Mouse (Mus musculus) hindbrain, embryonic 12.5 days (tissue): ENCODE measurements around the gene Slc39a3. TPM values are rescaled to one million over a fixed set of nuclear protein-coding genes. Genes with fewer than 3 reads are reported as not detected.
A peak's percentile ranks its signal among the peaks of the same experiment; 100 is the strongest.
"Not testable (repeated sequence)": the region's sequence is repeated elsewhere in the genome, so short reads cannot be mapped to it uniquely, and the experiment has no call there.

Experiments
- ATAC-seq: fragments of 200-750 bp; cut with Nextera tagmentation; 2 replicates; pipeline ENCODE4 v1.8.0; 2017; ENCODE audit warnings: moderate TSS enrichment; ENCODE audit not compliant: low FRiP score
- H3K27ac ChIP-seq: fragments of 300-500 bp; sonication (generic); 2 replicates; pipeline ENCODE4 v1.5.1; 2016; ENCODE audit warnings: mild to moderate bottlenecking
- H3K27me3 ChIP-seq: fragments of 300-500 bp; sonication (generic); 2 replicates; pipeline ENCODE4 v1.6.1; 2016; ENCODE audit warnings: mild to moderate bottlenecking
- H3K36me3 ChIP-seq: fragments of 300-500 bp; sonication (generic); 2 replicates; pipeline ENCODE4 v1.6.1; 2016; ENCODE audit warnings: mild to moderate bottlenecking
- H3K4me1 ChIP-seq: fragments of 300-500 bp; sonication (generic); 2 replicates; pipeline ENCODE4 v1.6.1; 2016
- H3K4me2 ChIP-seq: fragments of 300-500 bp; sonication (generic); replicated peaks from 2 replicates; pipeline ENCODE4 v1.6.1; 2016; ENCODE audit warnings: mild to moderate bottlenecking
- H3K4me3 ChIP-seq: fragments of 300-500 bp; sonication (generic); 2 replicates; pipeline ENCODE4 v1.5.1; 2016; ENCODE audit warnings: mild to moderate bottlenecking
- H3K9ac ChIP-seq: fragments of 300-500 bp; sonication (generic); 2 replicates; pipeline ENCODE4 v1.6.1; 2016; ENCODE audit warnings: mild to moderate bottlenecking, moderate library complexity
- H3K9me3 ChIP-seq: fragments of 300-500 bp; sonication (generic); replicated peaks from 2 replicates; pipeline ENCODE4 v1.6.1; 2016; ENCODE audit warnings: mild to moderate bottlenecking
- WGBS: fragments of 180-500 bp; shearing (Covaris S2); methylation state at CpG from one replicate; pipeline ENCODE4 v1.1.7; 2016; 5-methylcytosine and 5-hydroxymethylcytosine counted together
- polyA plus RNA-seq: library from polyadenylated mRNA; unstranded; fragments of >200 nt; fragmentation: Nextera tagmentation; extraction: Ambion mirVana; gene quantifications from 2 replicates; pipeline ENCODE4 v1.2.1, GENCODE M21; 2016

Slc39a3 gene
- polyA plus RNA-seq, 1 experiment from 2014 or later = 37.0 TPM

DNA sequence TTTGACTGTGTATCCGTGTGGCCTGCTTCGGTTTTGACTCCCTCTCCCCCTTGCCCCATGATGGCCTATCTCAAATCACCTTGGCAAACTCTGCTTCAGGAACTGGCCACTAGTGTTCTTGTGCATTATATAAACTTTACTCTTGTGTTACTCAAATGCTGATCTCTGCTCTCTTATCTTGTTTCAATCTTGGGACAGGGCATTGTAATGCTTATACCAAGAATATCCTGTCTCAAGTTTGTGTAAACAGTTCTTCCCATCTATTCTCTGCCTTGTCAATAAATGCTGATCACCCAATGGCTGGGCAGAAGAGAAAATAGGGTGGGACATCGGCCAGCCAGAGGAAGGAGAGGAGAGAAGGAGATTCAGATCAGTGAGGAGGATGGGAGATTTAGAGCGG lies 25.5 kb upstream of the Slc39a3 start:
- Histone ChIP-seq H3K27me3 (no peaks in the 10 kb centered on the region), H3K9me3 (no peaks in the 10 kb centered on the region), H3K9ac (no peak overlapping the region), H3K4me3 (no peak overlapping the region), H3K4me2 (no peak overlapping the region), H3K4me1 (peaks cover 20% of the 10 kb centered on the region), H3K36me3 (no peaks in the 10 kb centered on the region; the same call in 1 of the 2 replicates), H3K27ac (no peak overlapping the region)
- ATAC-seq = no peak
- 71% methylated on average over 4 of the region's 4 CpGs for WGBS

DNA sequence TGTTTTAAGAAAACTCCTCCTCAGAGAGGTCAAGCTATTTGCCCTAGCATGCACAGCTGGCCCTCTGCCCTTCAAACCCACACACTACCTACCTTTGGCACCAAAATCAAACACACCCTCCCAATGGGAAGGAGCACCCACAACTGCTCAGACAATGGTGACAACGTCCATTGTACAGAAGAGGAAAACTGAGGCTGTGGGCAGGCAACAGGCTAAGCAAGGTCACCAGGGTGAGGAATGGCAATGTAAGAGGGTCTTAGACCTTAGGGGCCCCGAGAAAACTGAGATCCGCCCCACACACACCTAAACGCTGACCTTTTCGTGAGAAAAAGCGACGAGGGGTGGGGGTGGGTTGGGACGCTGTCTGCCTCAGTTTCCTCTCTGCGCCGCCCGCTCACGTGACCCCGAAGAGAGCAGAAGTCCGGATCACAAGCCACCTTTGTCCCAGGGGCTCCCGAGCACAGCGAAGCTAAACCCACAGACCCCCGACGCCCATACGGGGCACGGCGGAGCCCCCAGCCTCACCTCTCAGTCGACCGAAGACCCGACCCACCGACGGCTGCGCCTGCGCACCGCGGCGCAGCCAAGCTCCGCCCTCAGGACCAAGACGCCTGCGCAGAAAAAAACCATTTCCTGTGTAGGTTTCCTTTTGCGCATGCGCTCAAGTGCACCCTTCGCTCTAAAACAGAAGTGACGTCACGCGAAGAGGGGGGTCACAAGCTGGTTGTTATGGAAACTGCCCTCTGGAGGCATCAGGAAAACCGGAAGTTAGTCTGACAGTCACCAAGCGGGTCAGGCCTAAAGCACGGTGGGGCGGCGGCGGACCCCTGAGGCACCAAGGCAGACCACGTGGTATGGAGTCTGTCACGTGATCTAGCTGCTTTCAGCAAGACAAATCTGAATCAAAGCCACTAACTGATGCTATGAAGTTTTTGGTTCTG lies 22.6 kb upstream of the Slc39a3 start, which contains the start of gene Sgta:
Gene Sgta (minus strand): TSS at position 579 of the 941 bp plus-strand sequence.
- Histone ChIP-seq H3K36me3 (no peaks in the 10 kb centered on the region; the same call in 1 of the 2 replicates), H3K9ac (peak within 1 kb of the TSS; percentile 84), H3K27me3 (no peaks in the 10 kb centered on the region), H3K4me2 (peak within 1 kb of the TSS; percentile 86), H3K9me3 (no peaks in the 10 kb centered on the region), H3K4me1 (peaks cover 34% of the 10 kb centered on the region), H3K4me3 (peak within 1 kb of the TSS; percentile 79), H3K27ac (peak within 1 kb of the TSS; percentile 60; the same call in 1 of the 2 replicates)
- WGBS = under 1% methylated on average over 48 of the region's 48 CpGs
- peak; percentile 93 for ATAC-seq

DNA sequence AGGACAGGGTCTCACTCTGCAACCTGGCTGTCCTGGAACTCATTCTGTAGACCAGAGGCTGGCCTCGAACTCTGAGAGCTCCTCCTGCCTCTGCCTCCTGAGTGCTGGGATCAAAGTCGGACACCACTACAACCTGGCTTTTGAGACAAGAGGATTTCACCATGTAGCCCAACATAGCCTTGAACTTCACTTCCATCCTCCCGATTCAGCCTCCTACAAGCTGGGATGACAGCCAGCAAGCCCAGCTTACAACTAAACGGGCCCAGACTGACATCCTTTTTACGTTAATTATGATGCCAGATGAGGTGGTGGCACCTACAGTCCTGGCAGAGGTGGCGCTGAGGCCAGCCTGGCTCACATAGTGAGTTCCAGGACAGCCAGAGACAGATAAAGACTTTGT lies 21.7 kb upstream of the Slc39a3 start:
- 87% methylated on average over 6 of the region's 6 CpGs for WGBS
- H3K4me3 ChIP-seq = peak overlapping the region; percentile 79
- H3K9me3 ChIP-seq = no peaks in the 10 kb centered on the region
- no peaks in the 10 kb centered on the region; the same call in none of the 2 replicates for H3K36me3 ChIP-seq
- H3K9ac ChIP-seq = peak overlapping the region; percentile 84
- ATAC-seq = no peak
- H3K4me1 ChIP-seq = peaks cover 34% of the 10 kb centered on the region
- no peak overlapping the region for H3K27ac ChIP-seq
- peak overlapping the region; percentile 86 for H3K4me2 ChIP-seq
- no peaks in the 10 kb centered on the region for H3K27me3 ChIP-seq

DNA sequence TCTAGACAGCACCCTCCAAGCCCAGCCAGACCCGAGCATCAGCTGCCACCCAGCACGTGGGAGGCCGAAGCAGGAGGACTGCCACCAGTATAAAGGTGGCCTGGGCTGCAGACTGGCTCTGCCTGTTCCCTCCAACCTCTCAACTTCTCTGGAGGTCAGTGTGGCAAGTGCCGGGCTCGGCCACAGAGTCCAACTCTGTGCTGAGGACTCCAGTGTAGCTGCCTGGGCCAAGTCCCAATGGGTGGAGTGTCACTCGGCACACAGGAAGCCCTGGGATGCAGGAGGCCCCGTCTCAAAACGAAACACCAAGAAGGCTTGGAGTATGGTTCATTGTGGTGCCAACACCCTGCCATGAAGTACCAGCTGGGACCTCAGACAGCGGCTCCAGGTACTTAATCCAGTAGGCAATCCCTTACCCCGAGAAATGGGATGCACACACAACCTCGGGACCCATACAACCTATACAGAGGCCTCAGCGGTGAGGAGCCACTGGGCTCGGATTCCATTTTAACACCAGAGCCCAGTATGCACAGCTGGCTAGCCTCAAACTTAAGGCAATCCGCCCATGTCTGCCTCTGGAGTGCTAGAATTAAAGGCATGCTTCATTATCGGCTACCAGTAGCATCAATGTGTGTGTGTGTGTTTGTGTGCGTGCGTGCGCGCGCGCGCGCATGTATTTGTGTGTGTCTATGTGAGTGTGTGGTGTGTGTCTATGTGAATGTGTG lies 20.3 kb upstream of the Slc39a3 start:
- WGBS = 95% methylated on average over 23 of the region's 23 CpGs
- Histone ChIP-seq H3K9ac (no peak overlapping the region), H3K27me3 (no peaks in the 10 kb centered on the region), H3K4me3 (no peak overlapping the region), H3K36me3 (peaks cover 5% of the 10 kb centered on the region), H3K4me2 (no peak overlapping the region), H3K4me1 (peaks cover 34% of the 10 kb centered on the region), H3K27ac (no peak overlapping the region), H3K9me3 (no peaks in the 10 kb centered on the region)
- no peak for ATAC-seq

DNA sequence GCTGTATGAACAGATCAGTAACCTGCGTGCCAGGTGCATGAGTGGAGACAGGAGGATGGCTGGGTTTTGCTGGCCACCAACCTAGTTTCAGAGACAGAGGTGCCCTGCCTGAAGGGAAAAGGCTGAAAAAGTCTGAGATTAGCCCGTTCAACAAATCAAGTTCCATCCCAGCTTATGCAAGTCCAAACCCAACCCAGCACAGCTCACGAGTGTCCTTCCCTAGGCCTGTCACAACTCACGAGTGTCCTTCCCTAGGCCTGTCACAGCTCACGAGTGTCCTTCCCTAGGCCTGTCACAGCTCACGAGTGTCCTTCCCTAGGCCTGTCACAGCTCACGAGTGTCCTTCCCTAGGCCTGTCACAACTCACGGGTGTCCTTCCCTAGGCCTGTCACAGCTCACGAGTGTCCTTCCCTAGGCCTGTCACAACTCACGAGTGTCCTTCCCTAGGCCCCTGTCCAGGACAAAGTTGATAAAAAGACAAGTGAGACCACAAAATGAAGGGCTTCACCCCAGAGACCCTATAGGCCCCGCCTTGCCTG lies 18.6 kb upstream of the Slc39a3 start:
- H3K4me2 ChIP-seq, H3K4me3 ChIP-seq, H3K9me3 ChIP-seq, H3K27me3 ChIP-seq, ATAC-seq, H3K27ac ChIP-seq, H3K9ac ChIP-seq: not testable (repeated sequence)
- peaks cover 34% of the 10 kb centered on the region for H3K4me1 ChIP-seq
- H3K36me3 ChIP-seq = peaks cover 22% of the 10 kb centered on the region
- 88% methylated on average over 11 of the region's 11 CpGs for WGBS

DNA sequence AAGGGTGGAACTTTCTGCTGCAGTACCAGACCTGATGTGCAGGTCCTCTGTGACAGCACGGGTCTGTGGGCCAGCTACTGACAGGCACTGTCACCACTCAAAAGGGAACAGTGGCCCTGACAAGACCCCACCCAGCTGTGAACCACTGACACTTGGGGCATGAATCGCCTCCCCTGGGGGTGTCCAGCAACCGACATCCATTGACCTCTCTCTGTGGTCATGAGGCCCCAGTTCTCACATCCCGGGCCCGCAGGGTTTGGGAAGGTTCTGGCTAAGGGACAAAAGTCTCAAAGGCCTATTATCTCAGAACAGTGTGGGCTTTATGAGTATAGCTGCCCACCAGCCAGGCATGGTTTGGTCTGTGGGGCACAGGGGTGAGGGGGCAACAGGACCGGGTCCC lies 17.9 kb upstream of the Slc39a3 start:
- Histone ChIP-seq H3K4me2 (no peak overlapping the region), H3K9me3 (no peaks in the 10 kb centered on the region), H3K4me3 (no peak overlapping the region), H3K36me3 (peaks cover 29% of the 10 kb centered on the region), H3K27me3 (no peaks in the 10 kb centered on the region), H3K4me1 (peaks cover 34% of the 10 kb centered on the region), H3K9ac (peak overlapping the region; percentile 25; the same call in 1 of the 2 replicates), H3K27ac (no peak overlapping the region)
- 91% methylated on average over 6 of the region's 6 CpGs for WGBS
- no peak for ATAC-seq

DNA sequence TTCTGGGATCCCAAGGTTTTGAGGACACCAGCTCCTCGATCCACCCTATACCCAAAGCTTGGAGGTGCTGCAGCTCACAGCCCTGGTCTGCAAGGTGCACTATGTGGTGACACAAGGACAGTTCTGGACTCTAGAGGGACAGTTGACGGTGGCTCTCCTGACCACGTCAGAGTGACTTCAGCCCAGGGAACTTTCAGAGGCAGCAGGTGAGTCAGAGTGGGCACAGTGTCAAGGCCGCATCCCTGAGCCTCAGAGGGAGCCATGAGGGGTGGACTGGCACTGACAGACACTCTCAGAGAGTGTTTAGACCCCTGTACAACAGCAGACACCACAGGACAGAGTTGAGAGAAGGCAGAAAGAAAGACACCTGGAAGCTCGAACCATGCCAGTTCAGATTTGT lies 15.4 kb upstream of the Slc39a3 start:
- Histone ChIP-seq H3K4me2 (no peak overlapping the region), H3K9ac (no peak overlapping the region), H3K4me3 (no peak overlapping the region), H3K9me3 (no peaks in the 10 kb centered on the region), H3K36me3 (peaks cover 54% of the 10 kb centered on the region), H3K27me3 (no peaks in the 10 kb centered on the region), H3K4me1 (peaks cover 12% of the 10 kb centered on the region), H3K27ac (no peak overlapping the region)
- ATAC-seq = no peak
- WGBS = 93% methylated on average over 5 of the region's 5 CpGs

DNA sequence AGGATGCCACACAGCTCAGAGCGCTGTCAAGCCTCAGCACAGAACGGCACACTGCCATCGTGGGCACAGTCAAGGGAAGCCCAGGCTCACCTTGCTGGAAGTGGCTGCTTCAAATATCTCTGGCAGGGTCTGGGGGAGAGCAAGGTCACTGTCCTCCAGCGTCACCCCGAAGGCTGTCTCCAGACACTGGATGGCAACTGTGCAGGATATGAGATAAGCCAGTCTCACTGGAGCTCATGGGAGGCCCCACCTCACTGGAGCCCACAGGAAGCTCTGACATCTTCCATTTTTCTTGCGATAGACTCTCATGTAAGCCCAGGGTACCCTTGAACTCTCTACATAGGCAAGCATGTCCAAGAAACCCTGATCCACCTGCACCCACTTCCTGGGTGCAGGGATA lies 13.9 kb upstream of the Slc39a3 start:
- H3K9ac ChIP-seq = no peak overlapping the region
- 95% methylated on average over 6 of the region's 6 CpGs for WGBS
- no peak for ATAC-seq

DNA sequence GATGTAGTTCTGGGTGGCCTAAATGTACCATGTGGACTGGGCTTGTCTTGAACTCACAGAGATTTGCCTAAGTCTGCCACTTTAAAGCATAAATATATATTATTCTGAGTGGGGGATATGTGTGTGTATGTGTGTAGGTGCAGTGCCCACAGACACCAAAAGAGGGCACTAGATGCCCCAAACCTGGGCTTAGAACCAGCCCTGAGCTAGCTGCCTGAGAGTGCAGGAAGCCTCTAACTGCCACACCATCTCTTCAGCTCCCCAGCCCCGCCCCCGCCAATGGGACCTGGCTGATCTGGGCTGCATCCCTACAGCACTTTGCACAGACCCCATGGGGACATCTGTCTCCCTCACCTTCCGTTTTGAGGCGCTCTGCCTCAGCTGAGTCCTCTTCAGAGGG lies 13.4 kb upstream of the Slc39a3 start:
- H3K9me3 ChIP-seq = no peaks in the 10 kb centered on the region
- H3K4me1 ChIP-seq = no peaks in the 10 kb centered on the region
- WGBS = 81% methylated on average over 4 of the region's 4 CpGs
- H3K27me3 ChIP-seq = no peaks in the 10 kb centered on the region
- no peak overlapping the region for H3K4me2 ChIP-seq
- no peak overlapping the region for H3K27ac ChIP-seq
- no peak overlapping the region for H3K9ac ChIP-seq
- no peak overlapping the region for H3K4me3 ChIP-seq
- no peak for ATAC-seq
- H3K36me3 ChIP-seq = peaks cover 74% of the 10 kb centered on the region

More for the DNA sequence above, 13.9 kb upstream of the Slc39a3 start:
- Histone ChIP-seq H3K27ac (no peak overlapping the region), H3K9me3 (no peaks in the 10 kb centered on the region), H3K4me3 (no peak overlapping the region), H3K4me2 (no peak overlapping the region), H3K36me3 (peaks cover 69% of the 10 kb centered on the region), H3K4me1 (peaks cover under 1% of the 10 kb centered on the region; the same call in 1 of the 2 replicates), H3K27me3 (no peaks in the 10 kb centered on the region)

DNA sequence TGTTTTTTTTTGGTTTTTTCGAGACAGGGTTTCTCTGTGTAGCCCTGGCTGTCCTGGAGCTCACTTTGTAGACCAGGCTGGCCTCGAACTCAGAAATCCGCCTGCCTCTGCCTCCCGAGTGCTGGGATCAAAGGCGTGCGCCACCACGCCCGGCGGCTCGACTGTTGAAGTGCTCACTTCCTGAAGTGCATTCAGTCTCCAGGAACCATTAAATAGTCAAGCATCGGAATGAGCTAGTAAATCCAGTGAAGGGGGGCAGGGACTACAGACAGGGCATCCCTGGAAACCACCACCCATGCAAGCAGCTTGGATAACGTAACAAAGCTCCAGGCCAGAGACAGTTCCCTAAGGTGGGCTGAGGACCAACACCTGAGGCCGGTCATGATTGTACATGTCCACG lies 8.0 kb upstream of the Slc39a3 start:
- not testable (repeated sequence) for H3K9ac ChIP-seq, H3K9me3 ChIP-seq, H3K4me2 ChIP-seq, H3K27me3 ChIP-seq, H3K27ac ChIP-seq, H3K4me1 ChIP-seq, H3K4me3 ChIP-seq, ATAC-seq
- peaks cover 78% of the 10 kb centered on the region for H3K36me3 ChIP-seq
- WGBS = 93% methylated on average over 14 of the region's 14 CpGs

DNA sequence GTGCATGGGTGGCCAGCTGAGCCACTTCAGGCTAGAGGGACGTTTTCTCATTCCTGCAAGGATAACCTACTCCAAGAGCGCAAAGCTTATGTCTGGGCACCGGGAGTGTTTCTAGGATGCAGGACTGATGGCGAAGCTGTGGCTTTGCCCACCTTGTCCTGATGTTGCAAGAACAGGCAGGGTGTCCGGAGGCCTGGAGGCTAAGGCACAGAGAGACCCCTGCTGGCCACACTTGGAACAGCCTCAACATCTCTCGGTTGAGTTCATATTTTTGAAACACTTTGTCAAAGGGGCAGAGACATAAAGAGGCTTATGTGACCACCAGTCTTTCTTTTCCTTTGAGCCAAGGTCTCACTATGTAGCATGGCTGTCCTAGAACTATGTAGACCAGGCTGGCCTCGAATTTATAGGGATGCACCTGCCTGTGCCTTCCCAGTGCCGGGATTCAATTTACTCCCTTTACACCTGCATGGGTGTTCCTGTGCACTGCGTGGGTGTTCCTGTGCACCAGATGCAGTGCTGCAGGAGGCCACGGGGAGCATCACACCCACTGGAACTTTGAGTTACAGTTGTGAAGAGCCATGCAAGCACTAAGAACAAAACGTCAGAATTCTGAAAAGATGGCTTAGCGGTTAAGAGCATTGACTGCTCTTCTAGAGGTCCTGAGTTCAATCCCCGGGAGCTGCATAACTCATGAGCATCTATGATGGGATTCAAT lies 4.4 kb upstream of the Slc39a3 start:
- Histone ChIP-seq H3K9me3 (no peaks in the 10 kb centered on the region), H3K9ac (no peak overlapping the region), H3K27ac (no peak overlapping the region), H3K36me3 (peaks cover 41% of the 10 kb centered on the region), H3K4me1 (peaks cover 7% of the 10 kb centered on the region), H3K4me3 (no peak overlapping the region), H3K4me2 (no peak overlapping the region), H3K27me3 (no peaks in the 10 kb centered on the region)
- WGBS = 31% methylated on average over 13 of the region's 13 CpGs
- no peak for ATAC-seq

DNA sequence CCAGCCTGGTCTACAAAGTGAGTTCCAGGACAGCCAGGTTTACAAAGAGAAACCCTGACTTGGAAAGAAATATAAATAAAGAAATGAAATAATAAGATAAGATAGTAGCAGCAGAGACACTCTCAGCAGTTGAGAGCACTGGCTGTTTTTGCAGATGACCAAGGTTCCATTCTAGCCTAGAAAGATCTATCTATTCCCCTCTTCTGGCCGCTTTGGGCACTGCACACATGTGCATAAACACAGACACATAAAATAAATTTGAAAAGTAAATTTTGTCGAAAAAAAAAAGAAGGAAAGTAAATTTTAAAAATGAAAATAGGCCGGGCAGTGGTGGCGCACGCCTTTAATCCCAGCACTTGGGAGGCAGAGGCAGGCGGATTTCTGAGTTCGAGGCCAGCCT lies 975 bp downstream of the Slc39a3 start:
- H3K27me3 ChIP-seq = no peaks in the 10 kb centered on the region
- H3K4me2 ChIP-seq = no peak overlapping the region
- H3K4me3 ChIP-seq = no peak overlapping the region
- H3K9me3 ChIP-seq = no peaks in the 10 kb centered on the region
- no peak overlapping the region for H3K27ac ChIP-seq
- H3K36me3 ChIP-seq = peaks cover 23% of the 10 kb centered on the region
- H3K4me1 ChIP-seq = peaks cover 15% of the 10 kb centered on the region
- H3K9ac ChIP-seq = no peak overlapping the region
- no peak for ATAC-seq
- WGBS = 75% methylated on average over 7 of the region's 7 CpGs
